Mouse (Mus musculus) hindbrain, postnatal 0 days (tissue): ENCODE measurements at regions not wholly inside any gene's neighbourhood (a gene's known extent, or its start where the extent isn't known, plus 50 kb on each side); places are given as distances from the start of the nearest gene placed in this dataset.

ENCODE experiments used
- ATAC-seq: fragments of 200-750 bp; cut with Nextera tagmentation; 2 replicates; pipeline ENCODE4 v1.8.0; 2017; ENCODE audit warnings: mild to moderate bottlenecking, moderate TSS enrichment, moderate library complexity
- DNase-seq: peaks from one replicate; pipeline ENCODE4 v3.0.0-alpha.2; 2015; ENCODE audit warnings: low spot score
- H3K27ac ChIP-seq: fragments of 300-500 bp; sonication (generic); 2 replicates; pipeline ENCODE4 v1.5.1; 2014; ENCODE audit warnings: mild to moderate bottlenecking
- H3K27me3 ChIP-seq: fragments of 300-500 bp; sonication (generic); 2 replicates; pipeline ENCODE4 v1.6.1; 2014; ENCODE audit warnings: low read length, mixed read lengths; ENCODE audit not compliant: insufficient read depth
- H3K36me3 ChIP-seq: fragments of 300-500 bp; sonication (generic); 2 replicates; pipeline ENCODE4 v1.6.1; 2014; ENCODE audit warnings: low read length, mixed read lengths; ENCODE audit not compliant: insufficient read depth
- H3K4me1 ChIP-seq: fragments of 300-500 bp; sonication (generic); 2 replicates; pipeline ENCODE4 v1.6.1; 2014; ENCODE audit warnings: antibody characterized with exemption, low read length, mixed read lengths; ENCODE audit not compliant: insufficient read depth
- H3K4me2 ChIP-seq: fragments of 300-500 bp; sonication (generic); 2 replicates; pipeline ENCODE4 v1.6.1; 2014; ENCODE audit warnings: low read depth, mild to moderate bottlenecking, low read length, moderate library complexity, mixed read lengths
- H3K4me3 ChIP-seq: fragments of 300-500 bp; sonication (generic); 2 replicates; pipeline ENCODE4 v1.5.1; 2014; ENCODE audit warnings: low read length
- H3K9ac ChIP-seq: fragments of 300-500 bp; sonication (generic); replicated peaks from 2 replicates; pipeline ENCODE4 v1.6.1; 2014; ENCODE audit warnings: mild to moderate bottlenecking, low read length, moderate library complexity, mixed read lengths
- H3K9me3 ChIP-seq: fragments of 300-500 bp; sonication (generic); 2 replicates; pipeline ENCODE4 v1.6.1; 2016; ENCODE audit warnings: low read length, mixed read lengths
- CTCF ChIP-seq: IDR thresholded peaks from 2 replicates; pipeline ENCODE4 v1.5.1; 2016; ENCODE audit warnings: antibody characterized with exemption, control low read depth, low read depth
- WGBS: fragments of 180-500 bp; shearing (Covaris S2); extraction: QIAGEN DNeasy Blood & Tissue Kit; methylation state at CpG from one replicate; pipeline ENCODE4 v1.1.7; 2014; 5-methylcytosine and 5-hydroxymethylcytosine counted together

DNA sequence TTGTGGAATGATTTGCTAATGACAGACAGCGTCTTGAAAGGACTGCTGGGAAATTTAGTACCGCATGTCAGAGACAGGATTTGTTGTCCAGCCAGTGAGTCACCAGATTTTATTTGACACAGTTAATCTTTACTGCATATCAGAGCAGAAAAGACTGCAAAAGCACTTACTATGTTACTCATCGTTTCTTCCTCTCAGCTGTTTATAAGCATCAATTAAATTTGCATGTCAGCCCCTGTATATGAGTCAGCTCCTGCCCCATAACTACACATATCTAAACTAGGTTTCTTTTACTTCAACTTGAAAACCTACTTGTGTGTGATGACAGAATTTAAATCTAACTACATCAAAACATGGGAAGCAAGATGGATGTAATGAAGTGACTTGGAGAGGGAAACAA is 440.4 kb upstream of the Dppa4 start:
- no peaks in the 10 kb centered on the region for H3K27me3 ChIP-seq
- ATAC-seq (no peak), DNase-seq (no peak)
- H3K4me3 ChIP-seq, result no peak overlapping the region
- H3K9ac ChIP-seq, result no peak overlapping the region
- H3K4me2 ChIP-seq, result no peak overlapping the region
- H3K9me3 ChIP-seq, result no peaks in the 10 kb centered on the region
- no peak for TF ChIP-seq CTCF
- no peaks in the 10 kb centered on the region for H3K4me1 ChIP-seq
- 84% methylated on average over 3 of the region's 3 CpGs for WGBS
- H3K27ac ChIP-seq, result no peak overlapping the region
- no peaks in the 10 kb centered on the region for H3K36me3 ChIP-seq

- DNase-seq (no peak), ATAC-seq (no peak)
- WGBS, result 79% methylated on average over 1 of the region's 1 CpGs
- Histone ChIP-seq H3K4me3 (no peak overlapping the region), H3K27ac (no peak overlapping the region), H3K4me1 (no peaks in the 10 kb centered on the region), H3K9ac (no peak overlapping the region), H3K27me3 (no peaks in the 10 kb centered on the region), H3K4me2 (no peak overlapping the region), H3K36me3 (no peaks in the 10 kb centered on the region), H3K9me3 (no peaks in the 10 kb centered on the region)
- no peak for TF ChIP-seq CTCF
Observed at GRCm38 (mm10) chr16:47851631-47852030, 431.9 kb upstream of the Dppa4 start.

GRCm38 (mm10) chr16:47859840-47860239 is 423.7 kb upstream of the Dppa4 start:
- H3K4me3 ChIP-seq, result no peak overlapping the region
- no peaks in the 10 kb centered on the region for H3K36me3 ChIP-seq
- H3K4me2 ChIP-seq, result no peak overlapping the region
- H3K9ac ChIP-seq, result no peak overlapping the region
- ATAC-seq (no peak), DNase-seq (peak; percentile 14)
- no peaks in the 10 kb centered on the region for H3K27me3 ChIP-seq
- WGBS, result 70% methylated on average over 3 of the region's 3 CpGs
- H3K9me3 ChIP-seq, result no peaks in the 10 kb centered on the region
- no peaks in the 10 kb centered on the region for H3K4me1 ChIP-seq
- H3K27ac ChIP-seq, result no peak overlapping the region
- TF ChIP-seq CTCF, result no peak

DNA sequence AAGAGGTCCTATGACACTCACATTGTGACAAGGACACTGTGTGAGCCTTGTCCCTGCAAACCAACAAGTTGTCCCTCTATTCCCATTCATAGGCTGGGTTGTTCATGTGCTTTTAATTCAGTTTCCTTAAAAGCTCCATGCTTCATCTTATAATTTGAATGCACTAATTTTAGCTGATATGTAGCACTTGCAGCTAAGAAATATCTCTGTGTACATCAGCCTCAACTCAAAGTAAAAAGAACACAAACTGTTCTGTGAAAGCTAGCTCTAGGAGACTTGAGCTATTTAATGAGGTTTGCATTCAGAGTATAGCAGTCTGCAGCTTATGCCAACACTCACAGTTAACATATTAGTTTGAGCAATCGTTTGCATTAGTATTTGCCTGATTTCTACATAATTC is 408.3 kb upstream of the Dppa4 start:
- 73% methylated on average over 1 of the region's 1 CpGs for WGBS
- Histone ChIP-seq H3K27ac (no peak overlapping the region), H3K9ac (no peak overlapping the region), H3K9me3 (no peaks in the 10 kb centered on the region), H3K4me2 (no peak overlapping the region), H3K36me3 (no peaks in the 10 kb centered on the region), H3K4me3 (no peak overlapping the region), H3K27me3 (no peaks in the 10 kb centered on the region), H3K4me1 (no peaks in the 10 kb centered on the region)
- TF ChIP-seq CTCF, result no peak
- DNase-seq (no peak), ATAC-seq (no peak)

GRCm38 (mm10) chr16:47883476-47883875 is 400.1 kb upstream of the Dppa4 start:
- no peak overlapping the region for H3K27ac ChIP-seq
- no peaks in the 10 kb centered on the region for H3K27me3 ChIP-seq
- no peaks in the 10 kb centered on the region for H3K4me1 ChIP-seq
- TF ChIP-seq CTCF, result peak; percentile 61
- H3K36me3 ChIP-seq, result no peaks in the 10 kb centered on the region
- no peak overlapping the region for H3K4me3 ChIP-seq
- DNase-seq (peak; percentile 71), ATAC-seq (0 out of 2 replicates have a peak, but pooled peaks have one; percentile 29)
- no peaks in the 10 kb centered on the region for H3K9me3 ChIP-seq
- H3K9ac ChIP-seq, result no peak overlapping the region
- WGBS, result 95% methylated on average over 1 of the region's 1 CpGs
- H3K4me2 ChIP-seq, result no peak overlapping the region

DNA sequence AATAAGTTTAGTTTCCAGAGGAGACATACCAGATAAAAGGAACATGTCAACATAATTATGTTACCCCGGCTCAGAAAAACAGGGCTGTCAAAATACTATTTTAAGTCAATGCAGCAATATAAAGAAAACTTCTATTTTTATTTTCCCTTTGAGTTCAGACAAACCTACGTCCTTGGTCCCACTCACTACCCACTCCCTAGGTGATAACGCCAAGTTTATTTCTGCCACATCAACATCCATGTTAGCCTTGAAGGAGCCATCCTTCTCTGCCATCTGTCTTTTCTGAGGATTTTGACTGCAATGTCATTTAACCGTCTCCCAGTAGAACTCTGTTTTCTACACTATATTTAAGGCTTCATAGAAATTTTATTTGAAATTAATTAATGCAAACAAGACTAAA is 396.5 kb upstream of the Dppa4 start:
- no peak for ATAC-seq

DNA sequence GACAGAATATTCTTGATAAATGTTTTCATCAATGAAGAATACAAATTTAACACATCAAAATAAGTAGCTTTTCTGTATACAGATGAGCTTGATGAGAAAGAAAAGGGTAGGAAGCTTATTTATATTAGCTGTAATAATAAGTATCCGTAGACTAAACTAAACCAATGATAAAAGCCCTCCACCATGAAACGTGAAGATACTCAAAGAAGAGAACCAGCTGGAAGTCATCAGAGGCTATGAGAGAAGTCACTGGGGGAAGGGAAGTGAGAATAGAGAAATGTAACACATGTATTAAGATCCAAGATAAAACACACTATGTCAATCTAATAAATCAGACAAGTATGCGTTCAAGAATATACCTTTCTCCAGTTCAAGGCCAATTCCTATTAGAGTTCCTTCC is 382.7 kb upstream of the Dppa4 start:
- Histone ChIP-seq H3K36me3 (no peaks in the 10 kb centered on the region), H3K27me3 (no peaks in the 10 kb centered on the region), H3K9me3 (no peaks in the 10 kb centered on the region), H3K27ac (no peak overlapping the region), H3K4me1 (no peaks in the 10 kb centered on the region), H3K4me3 (no peak overlapping the region), H3K9ac (no peak overlapping the region), H3K4me2 (no peak overlapping the region)
- ATAC-seq (no peak), DNase-seq (no peak)
- WGBS, result 85% methylated on average over 3 of the region's 3 CpGs
- TF ChIP-seq CTCF, result no peak

More for the DNA sequence above, 396.5 kb upstream of the Dppa4 start:
- Histone ChIP-seq H3K4me1 (no peaks in the 10 kb centered on the region), H3K27me3 (no peaks in the 10 kb centered on the region), H3K9ac (no peak overlapping the region), H3K27ac (no peak overlapping the region), H3K4me2 (no peak overlapping the region), H3K9me3 (no peaks in the 10 kb centered on the region), H3K36me3 (no peaks in the 10 kb centered on the region), H3K4me3 (no peak overlapping the region)
- no peak for TF ChIP-seq CTCF
- no peak for DNase-seq
- 82% methylated on average over 4 of the region's 4 CpGs for WGBS

DNA sequence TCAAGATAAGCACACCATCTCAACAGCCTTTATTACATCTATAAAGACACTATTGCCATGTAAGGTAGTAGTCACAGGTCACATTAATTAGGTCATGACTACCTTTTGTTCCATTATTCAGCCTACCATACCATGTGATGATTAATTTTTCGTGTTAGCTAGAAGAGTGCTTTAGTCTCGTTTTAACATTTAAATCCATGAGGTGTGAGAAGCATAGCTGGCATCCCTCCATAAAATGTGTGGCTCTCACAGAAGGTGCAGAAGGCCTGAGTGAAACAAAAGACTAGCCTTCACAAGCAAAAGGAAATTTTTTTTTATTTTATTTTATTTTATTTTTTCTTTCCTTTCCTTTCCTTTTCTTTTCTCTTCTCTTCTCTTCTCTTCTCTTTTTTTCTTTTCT is 345.5 kb upstream of the Dppa4 start:
- Histone ChIP-seq H3K27me3 (no peaks in the 10 kb centered on the region), H3K27ac (no peak overlapping the region), H3K4me3 (no peak overlapping the region), H3K4me1 (no peaks in the 10 kb centered on the region), H3K4me2 (no peak overlapping the region), H3K9me3 (no peaks in the 10 kb centered on the region), H3K36me3 (no peaks in the 10 kb centered on the region), H3K9ac (no peak overlapping the region)
- WGBS, result 81% methylated on average over 2 of the region's 2 CpGs
- DNase-seq (no peak), ATAC-seq (no peak)
- no peak for TF ChIP-seq CTCF
